Mouse (Mus musculus) midbrain, embryonic 15.5 days (tissue): ENCODE measurements around the gene Acbd7. TPM values are rescaled to one million over a fixed set of nuclear protein-coding genes. Genes with fewer than 3 reads are reported as not detected.

Experiments used
- polyA plus RNA-seq: library from polyadenylated mRNA; unstranded; fragments of >200 nt; fragmentation: Nextera tagmentation; extraction: Ambion mirVana; gene quantifications from 2 replicates; pipeline ENCODE4 v1.2.1, GENCODE M21; 2015

The Acbd7 gene
- polyA plus RNA-seq, 1 experiment from 2014 or later, result 1.6 TPM

Other genes starting within 250 kb of the Acbd7 start
- gene Fam171a1, start 221.9 kb upstream of the Acbd7 start, polyA plus RNA-seq, result 48.3 and 49.8 TPM in 2 replicates
- 110 and 115 TPM in 2 replicates for gene Nmt2, start 52.0 kb upstream of the Acbd7 start, polyA plus RNA-seq
- 9.7 and 10.9 TPM in 2 replicates for gene Rpp38, start 3.5 kb upstream of the Acbd7 start, polyA plus RNA-seq
- not detected in 2 replicates for gene Olah, start 61.0 kb downstream of the Acbd7 start, polyA plus RNA-seq
- gene Meig1, start 86.5 kb downstream of the Acbd7 start, polyA plus RNA-seq, result 5.1 and 6.9 TPM in 2 replicates
- gene Dclre1c, start 88.0 kb downstream of the Acbd7 start, polyA plus RNA-seq, result 9.5 and 9.6 TPM in 2 replicates
- gene Suv39h2, start 138.9 kb downstream of the Acbd7 start, polyA plus RNA-seq, result 8.2 TPM in 2 replicates
- gene Gm45902, start 176.6 kb downstream of the Acbd7 start, polyA plus RNA-seq, result 9.2 and 9.7 TPM in 2 replicates
- 62.3 and 64.1 TPM in 2 replicates for gene Hspa14, start 176.6 kb downstream of the Acbd7 start, polyA plus RNA-seq
- gene Cdnf, start 176.9 kb downstream of the Acbd7 start, polyA plus RNA-seq, result 0.17 and 0.26 TPM in 2 replicates
- gene Fam107b, start 234.3 kb downstream of the Acbd7 start, polyA plus RNA-seq, result 30.3 and 32.4 TPM in 2 replicates